Mouse (Mus musculus) midbrain, embryonic 16.5 days (tissue): ENCODE results near the gene Zfp398. TPM values are rescaled to one million over a fixed set of nuclear protein-coding genes. Genes with fewer than 3 reads are reported as not detected.

Experiments
- ATAC-seq: fragments of 200-750 bp; cut with Nextera tagmentation; 2 replicates; pipeline ENCODE4 v1.8.0; 2017; ENCODE audit warnings: moderate TSS enrichment
- H3K27ac ChIP-seq: fragments of 300-500 bp; sonication (generic); 2 replicates; pipeline ENCODE4 v1.5.1; 2014; ENCODE audit warnings: mild to moderate bottlenecking, low read length, mixed read lengths
- H3K27me3 ChIP-seq: fragments of 300-500 bp; sonication (generic); 2 replicates; pipeline ENCODE4 v1.6.1; 2014; ENCODE audit warnings: low read depth, low read length, mixed read lengths; ENCODE audit not compliant: control insufficient read depth, insufficient read depth
- H3K36me3 ChIP-seq: fragments of 300-500 bp; sonication (generic); 2 replicates; pipeline ENCODE4 v1.6.1; 2014; ENCODE audit warnings: mild to moderate bottlenecking, low read length, moderate library complexity, mixed read lengths; ENCODE audit not compliant: control insufficient read depth, insufficient read depth
- H3K4me1 ChIP-seq: fragments of 300-500 bp; sonication (generic); 2 replicates; pipeline ENCODE4 v1.6.1; 2014; ENCODE audit warnings: mild to moderate bottlenecking, low read length, mixed read lengths; ENCODE audit not compliant: control insufficient read depth, insufficient read depth
- H3K4me2 ChIP-seq: fragments of 300-500 bp; sonication (generic); 2 replicates; pipeline ENCODE4 v1.6.1; 2014; ENCODE audit warnings: mild to moderate bottlenecking, low read length, mixed read lengths
- H3K4me3 ChIP-seq: fragments of 300-500 bp; sonication (generic); 2 replicates; pipeline ENCODE4 v1.5.1; 2014; ENCODE audit warnings: low read depth, mild to moderate bottlenecking, low read length, moderate library complexity, mixed read lengths
- H3K9ac ChIP-seq: fragments of 300-500 bp; sonication (generic); 2 replicates; pipeline ENCODE4 v1.6.1; 2014; ENCODE audit warnings: low read depth, low read length, mixed read lengths
- H3K9me3 ChIP-seq: fragments of 300-500 bp; sonication (generic); replicated peaks from 2 replicates; pipeline ENCODE4 v1.6.1; 2014; ENCODE audit warnings: mild to moderate bottlenecking, low read length, mixed read lengths; ENCODE audit not compliant: control insufficient read depth, poor library complexity, severe bottlenecking
- WGBS: fragments of 180-500 bp; shearing (Covaris S2); extraction: QIAGEN DNeasy Blood & Tissue Kit; methylation state at CpG from one replicate; pipeline ENCODE4 v1.1.7; 2014; 5-methylcytosine and 5-hydroxymethylcytosine counted together
- polyA plus RNA-seq: library from polyadenylated mRNA; unstranded; fragments of >200 nt; fragmentation: Nextera tagmentation; extraction: Ambion mirVana; gene quantifications from 2 replicates; pipeline ENCODE4 v1.2.1, GENCODE M21; 2015

Gene Zfp398
- polyA plus RNA-seq, 1 experiment from 2014 or later = 18.9 TPM

DNA sequence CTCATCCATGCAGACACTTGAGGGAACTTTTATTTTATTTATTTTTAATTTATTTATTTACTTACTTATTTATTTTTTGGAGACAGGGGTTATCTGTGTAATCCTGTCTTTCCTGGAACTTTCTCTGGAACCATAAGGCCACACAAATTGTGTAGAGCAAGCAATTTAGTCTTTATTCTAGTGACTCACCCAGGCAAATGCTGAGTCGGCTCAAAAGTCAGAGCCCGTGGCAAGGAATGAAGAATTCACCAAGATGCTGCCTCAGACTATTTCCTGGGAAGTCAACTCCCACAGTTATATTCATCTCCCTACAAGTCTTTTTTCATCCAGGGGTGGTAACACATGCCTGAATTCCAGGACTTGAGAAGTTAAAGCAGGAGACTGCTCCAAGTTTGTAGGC, 29.9 kb upstream of the Zfp398 start:
- Histone ChIP-seq H3K9me3 (no peaks in the 10 kb centered on the region), H3K4me1 (peaks cover 10% of the 10 kb centered on the region), H3K36me3 (peaks cover 31% of the 10 kb centered on the region), H3K9ac (no peak overlapping the region), H3K4me3 (no peak overlapping the region), H3K27ac (no peak overlapping the region), H3K27me3 (no peaks in the 10 kb centered on the region), H3K4me2 (no peak overlapping the region)
- WGBS = 92% methylated on average over 2 of the region's 2 CpGs
- no peak for ATAC-seq

DNA sequence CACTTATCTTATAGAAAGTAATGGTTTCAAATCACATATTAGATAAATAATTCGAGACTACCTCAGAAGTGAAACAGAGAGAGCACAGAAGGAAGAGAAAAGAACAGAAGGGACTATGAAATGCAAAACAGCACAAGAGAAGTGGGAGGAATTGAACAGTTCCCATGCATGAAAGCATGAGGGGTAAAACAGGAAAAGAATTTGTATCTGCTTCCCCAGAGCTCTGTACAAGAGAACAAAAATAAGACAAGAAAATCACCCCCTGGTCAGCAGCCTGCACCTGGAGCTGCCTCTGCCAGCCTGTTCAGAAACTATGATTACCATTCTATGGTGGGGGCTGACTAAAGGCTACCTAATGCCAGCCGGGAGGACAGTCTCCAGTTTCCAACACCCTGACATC, 28.0 kb upstream of the Zfp398 start:
- Histone ChIP-seq H3K27ac (no peak overlapping the region), H3K4me1 (peaks cover 27% of the 10 kb centered on the region), H3K4me2 (no peak overlapping the region), H3K9ac (no peak overlapping the region), H3K4me3 (no peak overlapping the region), H3K9me3 (no peaks in the 10 kb centered on the region), H3K36me3 (peaks cover 25% of the 10 kb centered on the region), H3K27me3 (no peaks in the 10 kb centered on the region)
- 93% methylated on average over 2 of the region's 2 CpGs for WGBS
- no peak for ATAC-seq

DNA sequence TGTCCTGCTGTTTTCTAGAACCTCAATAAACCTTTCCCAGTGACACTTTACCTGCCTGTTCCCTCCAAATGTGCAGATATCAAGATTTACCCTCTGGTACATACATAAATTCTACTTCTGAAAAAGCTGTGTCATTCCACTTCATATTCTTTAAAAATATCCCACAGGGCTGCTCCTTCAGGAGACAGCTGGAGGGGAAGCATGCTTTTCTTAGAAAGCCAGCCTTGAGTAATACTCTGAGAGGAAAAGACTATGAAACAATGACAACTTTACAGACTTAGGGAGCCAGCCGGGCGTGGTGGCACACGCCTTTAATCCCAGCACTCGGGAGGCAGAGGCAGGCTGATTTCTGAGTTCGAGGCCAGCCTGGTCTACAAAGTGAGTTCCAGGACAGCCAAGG, 26.9 kb upstream of the Zfp398 start:
- WGBS = 87% methylated on average over 5 of the region's 5 CpGs
- no peak for ATAC-seq
- Histone ChIP-seq H3K4me2 (no peak overlapping the region), H3K36me3 (peaks cover 23% of the 10 kb centered on the region), H3K9me3 (no peaks in the 10 kb centered on the region), H3K27me3 (no peaks in the 10 kb centered on the region), H3K4me3 (no peak overlapping the region), H3K9ac (no peak overlapping the region), H3K27ac (no peak overlapping the region), H3K4me1 (peaks cover 27% of the 10 kb centered on the region)

DNA sequence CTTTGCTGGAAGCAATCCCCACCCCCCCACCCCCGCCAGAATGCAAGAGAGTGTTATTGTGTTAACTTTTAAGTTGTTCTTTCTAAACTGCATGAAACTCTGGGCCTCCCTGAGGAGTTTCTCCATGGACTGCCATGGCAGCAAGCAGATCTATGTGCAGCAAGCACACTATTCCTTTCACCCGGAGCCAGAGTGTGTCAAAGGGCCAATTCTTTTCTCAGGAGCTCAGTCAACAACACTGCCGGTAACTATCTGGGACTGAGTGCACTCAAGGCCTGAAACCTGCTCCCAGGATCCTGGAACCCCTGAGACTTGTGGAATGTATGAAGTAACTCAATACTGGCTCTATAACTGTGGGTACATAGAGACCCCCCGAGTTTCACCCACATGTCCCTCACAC, 26.4 kb upstream of the Zfp398 start:
- H3K27ac ChIP-seq = no peak overlapping the region
- no peaks in the 10 kb centered on the region for H3K27me3 ChIP-seq
- H3K36me3 ChIP-seq = peaks cover 19% of the 10 kb centered on the region
- 77% methylated on average over 4 of the region's 4 CpGs for WGBS
- no peak overlapping the region for H3K4me2 ChIP-seq
- H3K9ac ChIP-seq = no peak overlapping the region
- peaks cover 27% of the 10 kb centered on the region for H3K4me1 ChIP-seq
- H3K4me3 ChIP-seq = no peak overlapping the region
- no peak for ATAC-seq
- no peaks in the 10 kb centered on the region for H3K9me3 ChIP-seq

DNA sequence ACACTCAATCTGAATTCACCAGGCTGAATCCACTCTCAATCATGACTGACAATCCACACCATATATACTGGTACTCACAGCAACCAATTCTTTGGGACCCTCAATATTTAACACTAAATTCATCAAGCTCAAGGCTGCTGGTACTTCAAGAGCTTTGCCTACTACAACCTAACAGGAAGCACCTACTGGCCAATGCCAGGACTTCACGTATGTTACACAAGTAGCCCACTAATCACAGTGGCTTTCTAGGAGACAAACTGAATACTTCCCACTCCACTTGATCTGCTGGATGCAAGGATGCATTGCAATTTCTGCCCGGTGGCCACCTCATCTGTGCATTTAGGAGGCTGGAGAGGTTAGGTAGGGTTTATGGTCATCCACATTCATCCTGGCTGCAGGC, 25.3 kb upstream of the Zfp398 start:
- Histone ChIP-seq H3K9me3 (no peaks in the 10 kb centered on the region), H3K4me3 (no peak overlapping the region), H3K36me3 (peaks cover 16% of the 10 kb centered on the region), H3K4me2 (peak overlapping the region; percentile 23; the same call in 1 of the 2 replicates), H3K27me3 (no peaks in the 10 kb centered on the region), H3K27ac (no peak overlapping the region), H3K9ac (0 out of 2 replicates have a peak overlapping the region, but pooled peaks have one; percentile 20), H3K4me1 (peaks cover 28% of the 10 kb centered on the region)
- ATAC-seq = no peak
- WGBS = 80% methylated on average over 2 of the region's 2 CpGs

DNA sequence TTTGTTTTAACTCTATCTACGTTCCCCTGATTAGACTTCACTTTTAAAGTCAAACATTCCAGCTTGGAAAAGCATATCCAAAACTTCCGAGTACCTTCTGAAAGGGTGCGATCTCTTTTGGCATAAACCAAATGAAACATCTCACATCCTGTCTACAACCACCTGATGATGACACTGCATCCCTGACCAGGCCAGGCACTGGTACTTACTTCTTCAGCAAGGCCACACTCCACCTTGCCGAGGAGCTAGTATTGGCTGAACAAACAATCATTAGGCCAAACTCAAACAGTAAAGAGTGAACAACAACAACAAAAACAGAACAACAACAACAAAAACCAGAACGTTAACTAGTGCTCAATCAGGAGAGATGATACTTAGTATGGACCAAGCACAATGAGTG, 24.1 kb upstream of the Zfp398 start:
- peak overlapping the region; percentile 63 for H3K4me2 ChIP-seq
- peaks cover 28% of the 10 kb centered on the region for H3K4me1 ChIP-seq
- no peaks in the 10 kb centered on the region for H3K27me3 ChIP-seq
- no peaks in the 10 kb centered on the region for H3K9me3 ChIP-seq
- H3K4me3 ChIP-seq = peak overlapping the region; percentile 87
- peaks cover 6% of the 10 kb centered on the region for H3K36me3 ChIP-seq
- peak overlapping the region; percentile 94 for H3K9ac ChIP-seq
- no peak overlapping the region for H3K27ac ChIP-seq
- no peak for ATAC-seq
- WGBS = 76% methylated on average over 5 of the region's 5 CpGs

DNA sequence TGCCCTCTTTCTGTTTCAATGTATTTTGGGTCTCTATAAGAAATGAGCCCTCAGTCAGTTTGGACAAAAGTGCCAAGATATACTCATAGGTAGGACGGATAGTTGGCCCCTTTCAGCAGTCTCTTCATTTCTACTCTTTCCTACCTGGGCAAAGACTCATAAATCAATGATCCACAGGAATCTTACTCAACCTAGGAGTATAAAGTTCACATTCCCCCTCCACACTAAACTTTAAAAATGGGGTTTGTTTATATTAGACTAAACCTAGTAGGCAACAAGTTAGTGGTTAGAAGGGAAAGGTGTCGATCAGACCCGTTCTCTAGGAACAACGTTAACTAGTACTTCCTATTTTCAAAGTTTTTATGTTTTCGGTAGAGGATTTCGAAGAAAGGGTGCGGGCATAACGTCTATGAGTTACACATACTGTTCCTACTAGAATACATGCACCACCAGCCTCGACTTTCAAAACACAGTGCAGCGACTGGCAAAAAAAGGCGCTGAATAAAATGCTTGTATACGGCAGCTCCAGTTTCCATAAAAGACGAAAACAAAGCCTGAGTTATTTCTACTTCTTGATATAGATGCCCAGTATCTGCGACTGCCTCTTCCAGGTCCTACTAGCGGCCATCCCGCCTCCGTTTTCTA, 23.1 kb upstream of the Zfp398 start:
- H3K4me2 ChIP-seq = peak overlapping the region; percentile 63
- ATAC-seq = no peak
- peak overlapping the region; percentile 87 for H3K4me3 ChIP-seq
- peak overlapping the region; percentile 92 for H3K27ac ChIP-seq
- peak overlapping the region; percentile 94 for H3K9ac ChIP-seq
- no peaks in the 10 kb centered on the region for H3K9me3 ChIP-seq
- peaks cover 28% of the 10 kb centered on the region for H3K4me1 ChIP-seq
- under 1% methylated on average over 17 of the region's 17 CpGs for WGBS
- no peaks in the 10 kb centered on the region for H3K27me3 ChIP-seq
- H3K36me3 ChIP-seq = peaks cover 2% of the 10 kb centered on the region; the same call in 1 of the 2 replicates

DNA sequence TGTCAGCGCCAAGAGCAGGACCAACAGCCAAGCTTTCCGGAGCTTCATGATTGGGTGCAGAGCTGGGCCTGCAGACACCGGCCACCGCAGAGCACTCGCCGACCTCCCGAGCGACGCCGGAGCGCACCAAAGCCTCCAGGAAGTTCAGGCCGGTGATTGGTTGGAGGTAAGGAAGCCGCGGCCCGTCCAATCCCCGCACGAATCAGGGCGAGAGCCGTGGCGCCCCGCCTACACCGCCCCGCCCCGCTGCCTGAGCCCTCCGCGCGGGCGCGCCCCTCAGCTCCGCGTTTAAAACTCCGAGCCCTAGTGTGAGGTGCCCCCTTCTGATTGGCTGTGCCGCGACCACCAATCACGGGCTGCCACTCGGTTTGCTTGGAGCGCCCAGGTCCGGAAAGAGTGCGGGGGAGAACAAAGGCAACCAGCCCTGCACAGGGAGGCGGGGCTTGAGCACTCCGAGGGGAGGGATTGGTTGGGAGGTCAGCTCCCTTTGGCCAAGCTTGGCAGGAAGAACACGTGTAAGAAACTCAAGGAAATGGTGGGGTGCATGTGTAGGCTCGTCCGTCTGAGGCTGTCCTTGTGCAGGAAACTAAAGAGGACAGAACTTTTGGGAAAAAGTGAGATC, 22.1 kb upstream of the Zfp398 start, which contains the start of gene Pdia4:
Gene Pdia4 (minus strand): TSS at position 174 of the 622 bp plus-strand sequence.
- peaks cover 28% of the 10 kb centered on the region for H3K4me1 ChIP-seq
- H3K27me3 ChIP-seq = no peaks in the 10 kb centered on the region
- peaks cover 2% of the 10 kb centered on the region; the same call in 1 of the 2 replicates for H3K36me3 ChIP-seq
- peak within 1 kb of the TSS; percentile 94 for H3K9ac ChIP-seq
- WGBS = under 1% methylated on average over 44 of the region's 44 CpGs
- ATAC-seq = peak; percentile 100
- no peaks in the 10 kb centered on the region for H3K9me3 ChIP-seq
- H3K4me3 ChIP-seq = peak within 1 kb of the TSS; percentile 87
- peak within 1 kb of the TSS; percentile 63 for H3K4me2 ChIP-seq
- H3K27ac ChIP-seq = peak within 1 kb of the TSS; percentile 92

DNA sequence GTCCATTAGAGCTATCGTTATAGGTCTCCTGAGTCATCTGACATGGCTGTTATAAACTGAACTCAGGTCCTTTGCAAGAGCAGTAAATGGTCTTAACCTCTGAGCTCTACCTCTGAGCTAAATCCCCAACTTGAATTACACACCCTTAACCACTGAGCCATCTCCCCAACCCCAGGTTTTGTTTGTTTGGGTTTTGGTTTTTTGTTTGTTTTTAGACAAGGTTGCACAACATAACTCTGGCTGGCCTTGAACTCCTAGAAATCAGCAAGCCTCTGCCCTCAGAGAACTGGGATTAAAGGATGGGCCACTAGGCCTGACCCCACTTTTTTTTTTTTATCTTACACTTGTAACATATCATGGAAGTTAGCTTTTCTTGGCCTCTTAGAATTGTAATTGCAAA, 19.3 kb upstream of the Zfp398 start:
- 100% methylated on average over 1 of the region's 1 CpGs for WGBS
- no peaks in the 10 kb centered on the region for H3K9me3 ChIP-seq
- H3K4me2 ChIP-seq = no peak overlapping the region
- H3K27me3 ChIP-seq = no peaks in the 10 kb centered on the region
- H3K4me3 ChIP-seq = no peak overlapping the region
- peaks cover 13% of the 10 kb centered on the region for H3K4me1 ChIP-seq
- peaks cover 25% of the 10 kb centered on the region for H3K36me3 ChIP-seq
- H3K9ac ChIP-seq = no peak overlapping the region
- no peak overlapping the region for H3K27ac ChIP-seq
- no peak for ATAC-seq
